Mouse (Mus musculus): ENCODE results near the gene Tbata.

- TF ChIP-seq ELF1 (IDR thresholded peaks at IDR 0.05; ENCODE audit: low read depth, low read length) (no peak), ETS1 (IDR thresholded peaks at IDR 0.05; ENCODE audit: low read depth, low read length) (no peak; the same call in 1 of the 2 replicates), UBTF (IDR thresholded peaks at IDR 0.05; ENCODE audit: borderline replicate concordance, insufficient read depth, low read depth, low read length) (no peak), EP300 (IDR thresholded peaks at IDR 0.05; ENCODE audit: low read depth in 1 of 2, low read length in 2 of 2) (peak; percentile 61 to 62; a peak in 3 of 4 replicates), CTCF (IDR thresholded peaks at IDR 0.05 in 2 of 3, conservative IDR thresholded peaks at IDR 0.05 in 1 of 3; ENCODE audit: control insufficient read depth in 1 of 3, insufficient read depth in 1 of 3, low read depth in 2 of 3, low read length in 3 of 3, poor library complexity in 1 of 3, severe bottlenecking in 1 of 3) (no peak), POLR2A (IDR thresholded peaks at IDR 0.05; ENCODE audit: control insufficient read depth in 1 of 2, insufficient read depth in 1 of 2, low read depth in 1 of 2, low read length in 2 of 2, poor library complexity in 1 of 2) (no peak), MYB (IDR thresholded peaks at IDR 0.05; ENCODE audit: low read depth, low read length) (no peak), TBP (IDR thresholded peaks at IDR 0.05; ENCODE audit: low read depth, low read length) (no peak), ZKSCAN1 (IDR thresholded peaks at IDR 0.05; ENCODE audit: low read depth, low read length) (no peak), MAX (IDR thresholded peaks at IDR 0.05; ENCODE audit: low read length) (no peak), MYC (IDR thresholded peaks at IDR 0.05; ENCODE audit: low read depth, low read length) (no peak)
Measured at GRCm38 (mm10) chr10:61124462-61124861, 47.3 kb upstream of the Tbata start.
